Mouse (Mus musculus): ENCODE results near the gene Klf5.

Gene Klf5

GRCm38 (mm10) chr14:99298385-99299021 is at the start of gene Klf5:
Klf5 (plus strand) TSS chr14:99298691.
- peak; percentile 72 for DNase-seq

- no peak for DNase-seq
Observed at GRCm38 (mm10) chr14:99262026-99262425, 36.5 kb upstream of the Klf5 start.

- no peak for DNase-seq
Observed at GRCm38 (mm10) chr14:99263816-99264215, 34.7 kb upstream of the Klf5 start.

- DNase-seq: no peak
Observed at GRCm38 (mm10) chr14:99265791-99266190, 32.7 kb upstream of the Klf5 start.

GRCm38 (mm10) chr14:99266749-99267148 is 31.7 kb upstream of the Klf5 start:
- DNase-seq: no peak

GRCm38 (mm10) chr14:99274056-99274455 is 24.4 kb upstream of the Klf5 start:
- DNase-seq: no peak

- DNase-seq: no peak
Observed at GRCm38 (mm10) chr14:99275827-99276226, 22.7 kb upstream of the Klf5 start.

- no peak for DNase-seq
Observed at GRCm38 (mm10) chr14:99278312-99278711, 20.2 kb upstream of the Klf5 start.

GRCm38 (mm10) chr14:99278763-99279486 is 19.6 kb upstream of the Klf5 start:
- DNase-seq: no peak

- DNase-seq: no peak
Observed at GRCm38 (mm10) chr14:99280399-99280798, 18.1 kb upstream of the Klf5 start.

- DNase-seq: no peak
Observed at GRCm38 (mm10) chr14:99280825-99281433, 17.6 kb upstream of the Klf5 start.

GRCm38 (mm10) chr14:99285486-99285885 is 13.0 kb upstream of the Klf5 start:
- no peak for DNase-seq

- DNase-seq: no peak
Observed at GRCm38 (mm10) chr14:99292176-99292575, 6.3 kb upstream of the Klf5 start.

- no peak for DNase-seq
Observed at GRCm38 (mm10) chr14:99294424-99294823, 4.1 kb upstream of the Klf5 start.

- no peak for DNase-seq
Observed at GRCm38 (mm10) chr14:99295606-99296341, 2.7 kb upstream of the Klf5 start.

- peak; percentile 21 for DNase-seq
Observed at GRCm38 (mm10) chr14:99299022-99299481, 561 bp downstream of the Klf5 start.

GRCm38 (mm10) chr14:99299701-99300191 is 1.3 kb downstream of the Klf5 start:
- no peak for DNase-seq

- no peak for DNase-seq
Observed at GRCm38 (mm10) chr14:99301472-99301871, 3.0 kb downstream of the Klf5 start.

GRCm38 (mm10) chr14:99304387-99304786 is 5.9 kb downstream of the Klf5 start:
- DNase-seq: no peak

GRCm38 (mm10) chr14:99304997-99305792 is 6.7 kb downstream of the Klf5 start:
- no peak for DNase-seq

GRCm38 (mm10) chr14:99306410-99306809 is 7.9 kb downstream of the Klf5 start:
- no peak for DNase-seq

- DNase-seq: no peak
Observed at GRCm38 (mm10) chr14:99309606-99310005, 11.1 kb downstream of the Klf5 start.
